Mouse (Mus musculus): ENCODE measurements around the gene Lnpep. TPM values are rescaled to one million over a fixed set of nuclear protein-coding genes. Genes with fewer than 3 reads are reported as not detected.
"Not testable (repeated sequence)": the region's sequence is repeated elsewhere in the genome, so short reads cannot be mapped to it uniquely, and the experiment has no call there.

Lnpep gene
- polyA plus RNA-seq, 1 experiment from 2014 or later: 9.4 TPM

GRCm38 (mm10) chr17:17531338-17531737, 93.5 kb downstream of the Lnpep start:
- peaks cover 28% of the 10 kb centered on the region for H3K36me3 ChIP-seq
- H3K4me1 ChIP-seq: no peaks in the 10 kb centered on the region
- no peak overlapping the region for H3K27ac ChIP-seq
- no peak overlapping the region for H3K9ac ChIP-seq
- H3K27me3 ChIP-seq (replicated peaks): no peaks in the 10 kb centered on the region
- H3K4me3 ChIP-seq: no peak overlapping the region
- no peak overlapping the region for H3K4me2 ChIP-seq (replicated peaks)
- H3K9me3 ChIP-seq: no peaks in the 10 kb centered on the region
- no peak for ATAC-seq (ENCODE audit: low FRiP score, low read depth)

GRCm38 (mm10) chr17:17516384-17517016, 108.3 kb downstream of the Lnpep start:
- no peaks in the 10 kb centered on the region for H3K36me3 ChIP-seq
- no peak overlapping the region for H3K27ac ChIP-seq
- no peak overlapping the region for H3K4me3 ChIP-seq
- no peak for ATAC-seq (ENCODE audit: low FRiP score, low read depth)
- no peak overlapping the region for H3K4me2 ChIP-seq (replicated peaks)
- H3K9ac ChIP-seq: no peak overlapping the region
- 67% methylated on average over 4 of the region's 4 CpGs for WGBS
- H3K9me3 ChIP-seq: no peaks in the 10 kb centered on the region
- no peaks in the 10 kb centered on the region for H3K27me3 ChIP-seq (replicated peaks)
- H3K4me1 ChIP-seq: no peaks in the 10 kb centered on the region

GRCm38 (mm10) chr17:17506677-17507076, 118.2 kb downstream of the Lnpep start:
- no peak for ATAC-seq (ENCODE audit: low FRiP score, low read depth)
- H3K27ac ChIP-seq: no peak overlapping the region
- H3K9ac ChIP-seq: no peak overlapping the region
- WGBS: 88% methylated on average over 10 of the region's 10 CpGs
- no peaks in the 10 kb centered on the region for H3K4me1 ChIP-seq
- H3K27me3 ChIP-seq (replicated peaks): no peaks in the 10 kb centered on the region
- H3K36me3 ChIP-seq: no peaks in the 10 kb centered on the region
- H3K9me3 ChIP-seq: no peaks in the 10 kb centered on the region
- no peak overlapping the region for H3K4me2 ChIP-seq (replicated peaks)
- no peak overlapping the region for H3K4me3 ChIP-seq

- no peaks in the 10 kb centered on the region for H3K36me3 ChIP-seq
- H3K27ac ChIP-seq: no peak overlapping the region
- H3K9me3 ChIP-seq: no peaks in the 10 kb centered on the region
- WGBS: 83% methylated on average over 3 of the region's 3 CpGs
- no peak overlapping the region for H3K4me2 ChIP-seq (replicated peaks)
- H3K27me3 ChIP-seq (replicated peaks): no peaks in the 10 kb centered on the region
- H3K4me1 ChIP-seq: no peaks in the 10 kb centered on the region
- no peak overlapping the region for H3K9ac ChIP-seq
- no peak for ATAC-seq (ENCODE audit: low FRiP score, low read depth)
- H3K4me3 ChIP-seq: no peak overlapping the region
Measured at GRCm38 (mm10) chr17:17499278-17499677, 125.6 kb downstream of the Lnpep start.

- Histone ChIP-seq H3K4me3 (no peak overlapping the region), H3K4me1 (no peaks in the 10 kb centered on the region), H3K27ac (no peak overlapping the region), H3K4me2 (replicated peaks) (no peak overlapping the region), H3K36me3 (no peaks in the 10 kb centered on the region), H3K9me3 (no peaks in the 10 kb centered on the region), H3K9ac (no peak overlapping the region), H3K27me3 (replicated peaks) (no peaks in the 10 kb centered on the region)
- WGBS: 59% methylated on average over 1 of the region's 1 CpGs
- no peak for ATAC-seq (ENCODE audit: low FRiP score, low read depth)
Measured at GRCm38 (mm10) chr17:17498848-17499247, 126.0 kb downstream of the Lnpep start.

- ATAC-seq (ENCODE audit: low FRiP score, low read depth): no peak
- H3K4me3 ChIP-seq: no peak overlapping the region
Measured at GRCm38 (mm10) chr17:17496730-17497129, 128.1 kb downstream of the Lnpep start.

GRCm38 (mm10) chr17:17496234-17496633, 128.6 kb downstream of the Lnpep start:
- not testable (repeated sequence) for H3K9me3 ChIP-seq; H3K4me3 ChIP-seq; H3K36me3 ChIP-seq; H3K27me3 ChIP-seq (replicated peaks); ATAC-seq (ENCODE audit: low FRiP score, low read depth); H3K4me1 ChIP-seq; H3K9ac ChIP-seq; H3K4me2 ChIP-seq (replicated peaks); H3K27ac ChIP-seq

More at GRCm38 (mm10) chr17:17496730-17497129, 128.1 kb downstream of the Lnpep start:
- no peaks in the 10 kb centered on the region for H3K27me3 ChIP-seq (replicated peaks)
- H3K36me3 ChIP-seq: no peaks in the 10 kb centered on the region
- H3K4me2 ChIP-seq (replicated peaks): no peak overlapping the region
- no peaks in the 10 kb centered on the region for H3K4me1 ChIP-seq
- H3K27ac ChIP-seq: no peak overlapping the region
- H3K9me3 ChIP-seq: no peaks in the 10 kb centered on the region
- no peak overlapping the region for H3K9ac ChIP-seq
- 92% methylated on average over 7 of the region's 7 CpGs for WGBS

GRCm38 (mm10) chr17:17492116-17492515, 132.7 kb downstream of the Lnpep start:
- no peak for ATAC-seq (ENCODE audit: low FRiP score, low read depth)
- H3K36me3 ChIP-seq: no peaks in the 10 kb centered on the region
- H3K4me1 ChIP-seq: no peaks in the 10 kb centered on the region
- H3K27ac ChIP-seq: no peak overlapping the region
- 86% methylated on average over 8 of the region's 8 CpGs for WGBS
- no peak overlapping the region for H3K9ac ChIP-seq
- no peaks in the 10 kb centered on the region for H3K9me3 ChIP-seq
- H3K27me3 ChIP-seq (replicated peaks): no peaks in the 10 kb centered on the region
- H3K4me3 ChIP-seq: no peak overlapping the region
- no peak overlapping the region for H3K4me2 ChIP-seq (replicated peaks)

GRCm38 (mm10) chr17:17491622-17492001, 133.2 kb downstream of the Lnpep start:
- ATAC-seq (ENCODE audit: low FRiP score, low read depth): no peak
- Histone ChIP-seq H3K4me2 (replicated peaks) (no peak overlapping the region), H3K4me1 (no peaks in the 10 kb centered on the region), H3K4me3 (no peak overlapping the region), H3K9ac (no peak overlapping the region), H3K36me3 (no peaks in the 10 kb centered on the region), H3K27ac (no peak overlapping the region), H3K9me3 (no peaks in the 10 kb centered on the region), H3K27me3 (replicated peaks) (no peaks in the 10 kb centered on the region)
- 78% methylated on average over 7 of the region's 7 CpGs for WGBS

- Histone ChIP-seq H3K9me3 (no peaks in the 10 kb centered on the region), H3K4me1 (no peaks in the 10 kb centered on the region), H3K9ac (no peak overlapping the region), H3K4me2 (replicated peaks) (no peak overlapping the region), H3K27ac (no peak overlapping the region), H3K36me3 (no peaks in the 10 kb centered on the region), H3K27me3 (replicated peaks) (no peaks in the 10 kb centered on the region), H3K4me3 (no peak overlapping the region)
- 49% methylated on average over 14 of the region's 15 CpGs for whole genome bisulfite sequencing
- ATAC-seq (ENCODE audit: low FRiP score, low read depth): no peak
Measured at GRCm38 (mm10) chr17:17490820-17491621, 133.8 kb downstream of the Lnpep start.

GRCm38 (mm10) chr17:17485789-17486188, 139.1 kb downstream of the Lnpep start:
- H3K4me1 ChIP-seq: no peaks in the 10 kb centered on the region
- no peaks in the 10 kb centered on the region for H3K36me3 ChIP-seq
- no peaks in the 10 kb centered on the region for H3K27me3 ChIP-seq (replicated peaks)
- no peak for ATAC-seq (ENCODE audit: low FRiP score, low read depth)
- no peaks in the 10 kb centered on the region for H3K9me3 ChIP-seq
- no peak overlapping the region for H3K9ac ChIP-seq
- 85% methylated on average over 2 of the region's 2 CpGs for WGBS
- no peak overlapping the region for H3K4me3 ChIP-seq
- H3K4me2 ChIP-seq (replicated peaks): no peak overlapping the region
- H3K27ac ChIP-seq: no peak overlapping the region
